Mouse (Mus musculus): ENCODE results near the gene Fbxl17.

The Fbxl17 gene

DNA sequence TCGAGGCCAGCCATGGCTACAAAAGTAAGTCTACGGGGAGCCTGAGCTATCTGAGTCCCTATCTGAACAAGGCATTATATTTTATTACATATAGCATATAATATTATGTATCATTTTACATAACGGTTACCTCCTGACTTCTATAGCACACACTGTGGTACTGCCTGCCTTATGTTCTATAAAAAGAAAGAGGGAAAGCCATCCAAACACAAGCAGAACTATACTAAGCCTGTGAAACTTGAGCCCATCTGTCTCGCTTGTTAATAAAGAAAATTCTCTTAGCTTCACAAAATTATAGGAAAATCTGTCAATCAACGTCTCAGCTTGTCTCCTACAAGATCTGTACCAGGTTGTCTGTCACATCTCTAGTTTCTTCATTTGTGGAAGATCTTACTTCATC, 173.6 kb downstream of the Fbxl17 start:
- no peak for DNase-seq

- no peak for DNase-seq
These were observed 175.1 kb downstream of the Fbxl17 start for GRCm38 (mm10) chr17:63324672-63325071.

DNA sequence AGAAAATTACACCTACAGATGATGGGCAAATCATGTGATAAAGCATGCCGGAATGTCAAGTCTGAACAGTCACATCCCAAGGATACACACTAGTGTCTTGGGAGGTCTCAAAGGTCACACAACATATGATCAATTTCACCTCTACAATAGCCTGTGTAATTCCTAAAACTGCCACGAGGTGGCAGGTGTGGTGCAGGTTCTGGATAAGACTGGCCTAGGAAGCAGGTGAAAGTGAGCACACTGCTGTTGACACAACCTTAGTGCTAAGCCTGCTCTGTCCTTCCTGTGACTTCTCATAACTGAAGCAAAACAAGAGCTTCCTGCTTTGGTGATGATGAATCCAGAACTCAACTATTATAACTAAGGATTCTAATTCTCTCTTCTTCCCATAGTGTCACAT, 175.8 kb downstream of the Fbxl17 start:
- peak; percentile 63 for DNase-seq

DNA sequence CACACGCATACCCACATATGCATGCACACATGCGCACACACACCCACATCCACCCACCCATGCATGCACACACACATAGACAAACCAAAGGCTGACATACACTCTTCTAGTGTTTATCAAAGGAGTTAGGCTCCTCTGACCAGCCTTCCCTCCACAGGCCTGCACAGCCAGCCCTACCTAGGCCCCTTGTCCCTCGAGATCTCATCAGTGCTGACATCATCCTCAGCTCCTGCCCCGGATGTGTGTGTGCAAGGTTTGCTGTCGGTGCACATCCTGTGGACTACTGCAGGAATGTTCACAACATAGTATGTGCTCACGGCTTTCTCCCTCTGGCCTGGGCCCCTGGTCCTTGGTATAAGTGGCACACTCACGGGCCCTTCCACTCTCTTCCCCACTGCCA, 177.0 kb downstream of the Fbxl17 start:
- no peak for DNase-seq

DNA sequence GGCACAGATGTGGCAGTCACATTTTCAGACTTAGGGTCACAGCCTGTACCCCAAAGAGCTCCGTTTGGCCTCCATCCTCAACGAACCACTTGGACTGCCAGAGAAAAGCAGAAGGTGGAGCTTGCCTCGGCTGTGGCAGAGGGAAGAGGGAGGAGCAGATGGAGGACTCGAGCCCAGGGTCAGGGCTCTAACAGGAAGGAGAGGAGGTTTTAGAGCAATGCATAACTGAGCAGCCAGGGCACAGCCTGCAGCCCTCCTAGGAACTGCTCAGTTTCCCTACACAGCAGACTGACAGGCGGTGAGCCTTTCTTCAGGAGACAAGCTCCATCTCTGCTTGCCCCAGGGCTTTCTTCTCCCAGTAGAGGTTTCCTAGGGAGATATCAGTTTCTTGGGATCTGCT, 178.5 kb downstream of the Fbxl17 start:
- DNase-seq = no peak

GRCm38 (mm10) chr17:63317518-63317917, 182.3 kb downstream of the Fbxl17 start:
- no peak for DNase-seq

- no peak for DNase-seq
These were observed 184.0 kb downstream of the Fbxl17 start for GRCm38 (mm10) chr17:63315646-63316480.

DNA sequence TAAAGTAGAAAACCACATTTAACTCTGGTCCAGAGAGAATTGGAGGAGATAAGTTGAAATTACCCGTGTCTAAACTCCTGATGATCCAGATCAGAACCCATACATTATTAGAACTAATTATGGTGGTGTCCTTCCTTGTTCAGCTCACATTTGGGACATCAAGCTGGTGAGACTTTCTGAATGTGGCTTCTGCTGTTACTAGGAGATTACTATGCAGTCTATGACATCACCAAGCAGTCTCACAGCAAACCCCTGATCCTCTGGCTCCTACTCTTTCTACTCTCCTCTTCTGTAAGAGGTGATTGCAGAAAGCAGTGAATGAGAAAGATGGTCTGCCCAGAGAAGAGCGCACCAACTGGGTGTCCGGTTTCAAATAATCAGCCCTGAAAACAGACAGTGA, 187.0 kb downstream of the Fbxl17 start:
- DNase-seq = no peak

- DNase-seq = no peak
These were observed 187.5 kb downstream of the Fbxl17 start for GRCm38 (mm10) chr17:63312330-63312729.

DNA sequence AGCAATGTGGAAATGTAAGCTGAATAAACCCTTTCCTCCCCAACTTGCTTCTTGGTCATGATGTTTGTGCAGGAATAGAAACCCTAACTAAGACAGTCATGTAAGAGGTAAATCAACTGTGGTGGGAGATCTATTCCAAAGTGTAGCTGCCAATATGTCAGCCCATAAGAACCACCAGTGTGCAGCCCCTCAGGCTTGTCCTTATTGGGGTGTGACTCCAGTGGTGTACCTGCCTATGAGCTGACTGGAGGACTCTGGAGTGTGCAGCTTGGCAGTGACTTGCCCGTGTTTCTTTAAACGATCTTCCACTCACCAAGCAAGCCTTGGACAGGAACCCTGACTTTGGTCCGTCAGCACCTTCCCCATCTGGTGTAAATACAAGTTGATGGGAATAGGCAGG, 188.2 kb downstream of the Fbxl17 start:
- no peak for DNase-seq

- DNase-seq = no peak
These were observed 189.8 kb downstream of the Fbxl17 start for GRCm38 (mm10) chr17:63310021-63310420.

DNA sequence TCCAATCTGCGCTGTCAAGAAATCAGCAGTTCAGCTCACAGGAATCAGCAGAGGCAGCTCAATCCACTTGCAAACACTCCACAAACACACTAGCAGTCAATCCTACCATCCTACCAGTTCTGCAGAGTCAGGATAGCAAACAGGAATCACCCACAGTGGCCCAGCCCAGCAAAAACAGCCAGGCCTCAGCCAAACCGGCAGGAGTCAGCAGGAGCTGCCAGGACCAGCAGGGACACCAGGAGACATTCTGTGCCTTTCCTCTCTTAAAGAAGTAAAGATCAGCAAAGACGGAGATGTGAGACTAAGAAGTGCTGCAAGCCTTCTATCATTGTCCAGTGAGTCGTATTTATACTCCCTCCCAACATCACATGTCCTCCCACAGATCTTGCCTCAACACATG, 196.0 kb downstream of the Fbxl17 start:
- DNase-seq = no peak

DNA sequence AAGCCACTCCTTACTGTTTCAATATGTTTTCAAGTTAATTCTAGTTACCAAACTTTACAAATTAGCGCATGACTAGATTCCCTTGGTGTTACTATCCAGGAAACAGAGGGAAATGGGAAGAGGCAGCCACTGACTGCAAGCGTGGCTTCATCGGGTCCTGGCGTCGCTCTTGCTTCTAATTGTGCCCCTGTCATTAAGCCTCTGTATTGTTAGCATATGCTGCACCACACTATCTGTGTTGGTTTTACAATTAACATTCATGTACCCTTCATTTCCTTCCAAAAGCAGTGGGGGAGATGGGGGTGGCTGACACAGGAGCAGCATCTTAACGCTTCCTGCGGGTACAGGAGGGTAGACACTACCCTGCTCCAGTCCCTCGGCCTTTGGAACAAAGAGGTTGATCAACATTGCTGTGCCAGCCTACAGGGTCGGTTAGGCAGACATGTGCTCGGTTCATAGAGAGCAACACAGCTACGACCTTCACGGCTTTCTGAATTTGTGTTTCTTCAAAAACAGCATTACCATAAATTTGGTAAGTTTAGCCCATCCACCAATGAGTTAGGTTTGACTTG, 197.9 kb downstream of the Fbxl17 start:
- no peak for DNase-seq

DNA sequence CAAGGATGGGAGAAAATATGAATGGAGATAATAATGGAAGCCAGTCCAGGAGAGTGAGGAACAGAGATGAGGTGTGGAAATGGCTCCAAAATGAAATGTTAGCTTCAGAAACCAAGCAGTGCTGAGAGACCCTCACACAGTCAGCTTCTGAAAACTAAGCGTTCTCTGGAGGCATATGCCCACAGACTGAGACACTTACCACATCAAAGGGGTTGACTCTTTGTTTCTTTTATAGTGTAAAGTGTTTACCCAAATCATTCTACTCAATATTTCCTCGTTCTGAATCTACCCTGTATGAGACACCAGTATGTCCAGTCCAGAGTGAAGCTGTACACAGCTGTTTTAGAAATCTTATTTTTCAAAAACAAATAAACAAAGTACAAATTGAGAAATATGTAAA, 204.3 kb downstream of the Fbxl17 start:
- no peak for DNase-seq

DNA sequence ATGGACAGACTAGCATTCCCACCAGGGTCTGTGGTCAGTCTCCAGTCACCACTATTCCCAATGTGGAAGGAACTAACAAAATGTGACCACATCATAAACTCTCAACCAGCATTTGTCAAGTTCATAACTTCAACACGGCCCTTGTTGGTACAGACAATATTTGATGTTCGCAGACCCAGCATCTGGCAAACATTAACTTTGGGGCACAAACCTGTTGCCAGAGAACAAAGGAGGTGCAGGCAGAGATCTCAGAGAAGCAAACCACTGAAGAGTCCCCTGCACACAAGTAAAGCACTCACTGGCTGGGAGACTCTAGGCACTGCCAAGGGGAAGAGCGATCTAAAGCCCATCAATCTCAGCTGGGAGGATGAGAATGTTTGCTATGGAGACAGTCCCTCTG, 204.9 kb downstream of the Fbxl17 start:
- no peak for DNase-seq

GRCm38 (mm10) chr17:63293979-63294378, 205.8 kb downstream of the Fbxl17 start:
- no peak for DNase-seq

DNA sequence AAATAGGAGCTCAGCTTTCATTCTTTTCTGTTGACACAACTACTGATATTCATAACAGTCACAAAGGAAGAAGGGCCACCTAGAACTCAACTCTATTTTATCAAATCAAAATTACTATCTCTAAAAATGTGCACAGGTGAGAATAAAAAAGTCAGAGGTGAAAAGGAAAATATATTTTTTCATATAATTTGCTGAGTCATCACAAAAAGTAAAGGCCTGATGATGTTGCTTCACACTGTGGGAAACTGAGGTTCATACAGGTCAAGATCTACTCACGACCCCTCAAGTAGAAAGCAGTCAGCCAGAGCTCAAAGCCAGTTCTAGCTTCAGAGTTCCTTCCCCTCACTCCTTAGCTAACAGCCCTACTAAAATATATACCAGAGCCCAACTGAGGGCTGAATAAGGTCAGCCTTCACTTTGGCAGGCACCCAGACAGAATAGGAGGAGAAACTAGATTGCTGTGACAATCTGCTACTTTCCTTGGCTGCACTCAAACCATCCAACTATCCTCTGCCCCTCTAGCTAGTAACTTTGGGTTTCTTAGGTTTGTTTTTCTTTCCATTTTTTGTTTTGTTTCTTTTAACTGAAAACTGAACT, 210.4 kb downstream of the Fbxl17 start:
- no peak for DNase-seq

DNA sequence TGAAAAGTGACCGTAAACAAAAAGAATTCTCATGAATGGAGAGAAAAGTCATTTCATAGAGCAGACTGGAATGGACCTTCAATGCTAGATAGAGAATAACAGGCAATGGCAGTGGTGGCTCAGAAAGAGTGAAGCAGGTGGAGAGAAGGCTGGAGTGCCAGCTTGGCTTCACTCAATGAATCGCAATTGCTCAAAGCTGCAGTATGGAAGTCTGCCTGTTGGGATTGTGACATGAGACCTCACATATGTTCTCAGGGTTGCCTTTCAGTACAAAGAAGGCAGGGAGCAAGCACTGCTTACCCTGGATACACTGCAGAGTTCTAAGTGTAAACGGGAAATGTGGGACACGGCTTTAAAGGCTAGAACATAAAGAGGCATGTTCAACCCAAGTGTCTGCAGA, 211.0 kb downstream of the Fbxl17 start:
- no peak for DNase-seq

DNA sequence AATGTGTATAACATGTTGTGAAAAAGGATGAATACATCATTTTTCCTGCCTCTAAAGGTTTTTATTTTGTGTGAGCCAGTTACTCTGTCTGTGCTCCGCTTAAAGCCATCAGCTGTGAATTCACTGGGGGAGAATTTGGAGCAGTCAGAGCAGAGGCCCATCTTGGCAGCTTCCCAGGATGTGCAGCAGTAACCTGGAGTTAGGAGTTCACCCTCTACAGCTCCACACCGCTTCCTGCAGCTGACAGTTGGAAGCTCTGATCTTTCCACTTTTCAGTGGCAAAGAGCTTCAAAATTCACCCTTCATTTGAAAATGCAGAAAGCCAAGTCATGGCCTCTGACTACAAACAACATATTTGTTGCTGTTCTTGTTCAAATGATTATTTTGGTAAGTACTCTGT, 212.4 kb downstream of the Fbxl17 start:
- DNase-seq = no peak

- peak; percentile 53 for DNase-seq
These were observed 214.4 kb downstream of the Fbxl17 start for GRCm38 (mm10) chr17:63285265-63285939.

- DNase-seq = no peak
These were observed 215.7 kb downstream of the Fbxl17 start for GRCm38 (mm10) chr17:63284074-63284473.

GRCm38 (mm10) chr17:63282004-63282403, 217.8 kb downstream of the Fbxl17 start:
- no peak for DNase-seq

- DNase-seq = no peak
These were observed 218.8 kb downstream of the Fbxl17 start for GRCm38 (mm10) chr17:63280990-63281389.

- DNase-seq = no peak
These were observed 220.7 kb downstream of the Fbxl17 start for GRCm38 (mm10) chr17:63279144-63279543.
